Mouse (Mus musculus) left cerebral cortex, adult 18-20 months (tissue): ENCODE measurements around the gene Mtmr3. TPM values are rescaled to one million over a fixed set of nuclear protein-coding genes. Genes with fewer than 3 reads are reported as not detected.

ENCODE experiments used
- DNase-seq, 2 experiments: peaks; one replicate each; pipeline ENCODE4 v3.0.0; 2021 to 2022; ENCODE audit warnings: low spot score in 2 of 2, mixed read lengths in 1 of 2
- total RNA-seq, 2 experiments: library from RNA; stranded (reverse); gene quantifications; 2 replicates each; pipeline ENCODE4 v1.2.3; 2021

Mtmr3 gene
- total RNA-seq, 2 experiments from 2014 or later = 70.7 to 71.3 TPM

GRCm38 (mm10) chr11:4527132-4527531 is 67.5 kb downstream of the Mtmr3 start:
- DNase-seq = no peak

- DNase-seq = no peak
Observed at GRCm38 (mm10) chr11:4522142-4522664, 72.5 kb downstream of the Mtmr3 start.

- no peak for DNase-seq
Observed at GRCm38 (mm10) chr11:4518981-4519380, 75.7 kb downstream of the Mtmr3 start.

- DNase-seq = no peak
Observed at GRCm38 (mm10) chr11:4507421-4507820, 87.2 kb downstream of the Mtmr3 start.

GRCm38 (mm10) chr11:4506486-4506885 is 88.2 kb downstream of the Mtmr3 start:
- DNase-seq = no peak

GRCm38 (mm10) chr11:4502206-4502605 is 92.5 kb downstream of the Mtmr3 start:
- no peak for DNase-seq

GRCm38 (mm10) chr11:4500826-4501225 is 93.8 kb downstream of the Mtmr3 start:
- no peak for DNase-seq

- DNase-seq = no peak
Observed at GRCm38 (mm10) chr11:4500261-4500660, 94.4 kb downstream of the Mtmr3 start.

GRCm38 (mm10) chr11:4499456-4499855 is 95.2 kb downstream of the Mtmr3 start:
- no peak for DNase-seq

- no peak for DNase-seq
Observed at GRCm38 (mm10) chr11:4498774-4499173, 95.9 kb downstream of the Mtmr3 start.

- peak; percentile 30 to 49 for DNase-seq
Observed at GRCm38 (mm10) chr11:4497501-4498118, 97.1 kb downstream of the Mtmr3 start.

GRCm38 (mm10) chr11:4495021-4495540 is 99.6 kb downstream of the Mtmr3 start:
- DNase-seq = no peak

- DNase-seq = no peak
Observed at GRCm38 (mm10) chr11:4489207-4489606, 105.5 kb downstream of the Mtmr3 start.

- DNase-seq = no peak
Observed at GRCm38 (mm10) chr11:4488798-4489197, 105.9 kb downstream of the Mtmr3 start.

- no peak for DNase-seq
Observed at GRCm38 (mm10) chr11:4488367-4488766, 106.3 kb downstream of the Mtmr3 start.

GRCm38 (mm10) chr11:4487401-4487965 is 107.2 kb downstream of the Mtmr3 start:
- DNase-seq = no peak

GRCm38 (mm10) chr11:4484541-4484940 is 110.1 kb downstream of the Mtmr3 start:
- no peak for DNase-seq

GRCm38 (mm10) chr11:4482641-4483040 is 112.0 kb downstream of the Mtmr3 start:
- DNase-seq = no peak

- no peak for DNase-seq
Observed at GRCm38 (mm10) chr11:4476184-4476697, 118.4 kb downstream of the Mtmr3 start.

GRCm38 (mm10) chr11:4472464-4473179 is 122.0 kb downstream of the Mtmr3 start:
- no peak for DNase-seq

- DNase-seq = no peak
Observed at GRCm38 (mm10) chr11:4471734-4472133, 122.9 kb downstream of the Mtmr3 start.

GRCm38 (mm10) chr11:4471251-4471650 is 123.4 kb downstream of the Mtmr3 start:
- no peak for DNase-seq
